Mouse (Mus musculus) hindbrain, embryonic 14.5 days (tissue): ENCODE measurements around the gene Sesn1. TPM values are rescaled to one million over a fixed set of nuclear protein-coding genes. Genes with fewer than 3 reads are reported as not detected.

Experiments used
- ATAC-seq: fragments of 200-750 bp; cut with Nextera tagmentation; 2 replicates; pipeline ENCODE4 v1.8.0; 2017; ENCODE audit warnings: moderate number of reproducible peaks, mild to moderate bottlenecking, moderate TSS enrichment, moderate library complexity; ENCODE audit not compliant: low FRiP score
- DNase-seq: peaks from one replicate; pipeline ENCODE4 v3.0.0-alpha.2; 2015; ENCODE audit warnings: low spot score
- H3K27ac ChIP-seq: fragments of 300-500 bp; sonication (generic); 2 replicates; pipeline ENCODE4 v1.5.1; 2014; ENCODE audit warnings: mild to moderate bottlenecking, moderate library complexity
- H3K27me3 ChIP-seq: fragments of 300-500 bp; sonication (generic); 2 replicates; pipeline ENCODE4 v1.6.1; 2014; ENCODE audit warnings: mild to moderate bottlenecking, low read length, mixed read lengths; ENCODE audit not compliant: control insufficient read depth, insufficient read depth
- H3K36me3 ChIP-seq: fragments of 300-500 bp; sonication (generic); replicated peaks from 2 replicates; pipeline ENCODE4 v1.6.1; 2014; ENCODE audit not compliant: control insufficient read depth, insufficient read depth
- H3K4me1 ChIP-seq: fragments of 300-500 bp; sonication (generic); replicated peaks from 2 replicates; pipeline ENCODE4 v1.6.1; 2014; ENCODE audit warnings: antibody characterized with exemption, low read length, mixed read lengths; ENCODE audit not compliant: control insufficient read depth, insufficient read depth
- H3K4me2 ChIP-seq: fragments of 300-500 bp; sonication (generic); replicated peaks from 2 replicates; pipeline ENCODE4 v1.6.1; 2014; ENCODE audit warnings: mild to moderate bottlenecking, moderate library complexity
- H3K4me3 ChIP-seq: fragments of 300-500 bp; sonication (generic); replicated peaks from 2 replicates; pipeline ENCODE4 v1.5.1; 2014; ENCODE audit warnings: mild to moderate bottlenecking, low read length
- H3K9ac ChIP-seq: fragments of 300-500 bp; sonication (generic); 2 replicates; pipeline ENCODE4 v1.6.1; 2014
- H3K9me3 ChIP-seq: fragments of 300-500 bp; sonication (generic); 2 replicates; pipeline ENCODE4 v1.6.1; 2016; ENCODE audit warnings: low read length; ENCODE audit not compliant: control insufficient read depth
- WGBS: fragments of 180-500 bp; shearing (Covaris S2); extraction: QIAGEN DNeasy Blood & Tissue Kit; methylation state at CpG from one replicate; pipeline ENCODE4 v1.1.7; 2014; 5-methylcytosine and 5-hydroxymethylcytosine counted together
- polyA plus RNA-seq: library from polyadenylated mRNA; unstranded; fragments of >200 nt; fragmentation: Nextera tagmentation; extraction: Ambion mirVana; gene quantifications from 2 replicates; pipeline ENCODE4 v1.2.1, GENCODE M21; 2014

The Sesn1 gene
- polyA plus RNA-seq, 1 experiment from 2014 or later: 37.1 TPM

DNA sequence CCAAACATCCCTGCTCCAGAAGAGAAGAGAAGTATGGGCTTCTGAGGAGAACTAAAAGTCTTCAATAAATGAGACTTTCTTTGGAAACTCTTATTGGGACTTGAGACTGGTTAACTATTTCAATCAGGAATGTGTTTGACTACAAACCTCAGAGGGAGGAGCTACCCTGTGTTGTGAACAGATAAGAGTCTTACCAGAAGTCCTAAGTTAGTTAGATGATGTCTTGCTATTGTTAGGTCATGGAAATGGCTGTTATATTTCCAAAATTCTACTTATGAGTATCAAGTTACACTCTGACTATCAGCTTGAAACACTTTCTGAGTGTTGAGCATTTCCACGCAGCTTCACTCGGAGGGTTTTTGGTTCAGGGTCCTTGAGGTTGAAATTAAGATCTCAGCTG, 39.0 kb downstream of the Sesn1 start:
- Histone ChIP-seq H3K9me3 (no peaks in the 10 kb centered on the region), H3K4me2 (no peak overlapping the region), H3K4me3 (no peak overlapping the region), H3K27me3 (no peaks in the 10 kb centered on the region), H3K4me1 (no peaks in the 10 kb centered on the region), H3K27ac (no peak overlapping the region), H3K9ac (no peak overlapping the region), H3K36me3 (no peaks in the 10 kb centered on the region)
- ATAC-seq (no peak), DNase-seq (no peak)
- WGBS: 94% methylated on average over 2 of the region's 2 CpGs

DNA sequence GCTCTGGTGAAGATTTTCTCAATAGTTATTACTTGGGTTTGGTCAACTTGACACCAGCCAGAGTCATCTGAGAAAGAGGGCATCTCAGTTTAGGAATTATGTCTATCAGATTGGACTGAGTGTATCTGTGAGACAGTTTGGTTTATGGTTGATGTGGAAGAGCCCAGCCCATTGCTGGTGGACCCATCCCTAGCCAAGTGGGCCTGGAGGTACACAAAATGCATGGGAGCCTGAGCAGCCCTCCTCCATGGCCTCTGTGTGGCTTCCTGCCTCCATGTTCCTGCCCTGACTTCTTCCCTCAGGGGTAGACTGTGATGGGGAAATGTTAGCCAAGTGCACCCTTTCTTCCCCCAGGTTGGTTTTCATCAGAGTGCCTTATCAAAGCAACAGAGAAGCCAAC, 50.1 kb downstream of the Sesn1 start:
- no peaks in the 10 kb centered on the region for H3K36me3 ChIP-seq
- DNase-seq (no peak), ATAC-seq (no peak)
- H3K27me3 ChIP-seq: no peaks in the 10 kb centered on the region
- H3K9me3 ChIP-seq: no peaks in the 10 kb centered on the region
- H3K4me3 ChIP-seq: no peak overlapping the region
- H3K27ac ChIP-seq: no peak overlapping the region
- H3K9ac ChIP-seq: no peak overlapping the region
- H3K4me2 ChIP-seq: no peak overlapping the region
- no peaks in the 10 kb centered on the region for H3K4me1 ChIP-seq

DNA sequence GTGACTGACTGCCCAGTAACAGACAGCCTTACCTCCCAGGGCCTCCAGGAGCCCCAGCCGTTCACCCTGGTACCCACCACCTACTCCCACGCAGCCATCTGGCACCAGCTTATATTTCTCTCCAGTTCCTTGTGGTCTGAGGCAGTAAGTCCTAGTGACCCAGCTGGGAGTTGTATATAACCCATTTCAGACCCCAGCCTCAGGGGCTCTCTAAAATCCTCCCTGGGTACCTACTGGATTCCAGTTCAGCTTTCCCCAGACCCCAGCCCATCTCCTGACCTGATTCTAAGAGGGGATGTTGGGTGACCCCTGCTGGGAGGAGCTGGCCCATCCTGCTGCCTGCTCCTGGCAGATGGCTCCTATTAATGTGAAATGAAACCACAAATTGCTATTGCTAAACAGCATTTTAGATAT, 50.5 kb downstream of the Sesn1 start:
- H3K9me3 ChIP-seq: no peaks in the 10 kb centered on the region
- H3K4me2 ChIP-seq: no peak overlapping the region
- H3K4me3 ChIP-seq: no peak overlapping the region
- no peaks in the 10 kb centered on the region for H3K4me1 ChIP-seq
- H3K27me3 ChIP-seq: no peaks in the 10 kb centered on the region
- H3K27ac ChIP-seq: no peak overlapping the region
- no peaks in the 10 kb centered on the region for H3K36me3 ChIP-seq
- no peak overlapping the region for H3K9ac ChIP-seq
- 89% methylated on average over 2 of the region's 2 CpGs for WGBS
- DNase-seq: no peak
- no peak for ATAC-seq

DNA sequence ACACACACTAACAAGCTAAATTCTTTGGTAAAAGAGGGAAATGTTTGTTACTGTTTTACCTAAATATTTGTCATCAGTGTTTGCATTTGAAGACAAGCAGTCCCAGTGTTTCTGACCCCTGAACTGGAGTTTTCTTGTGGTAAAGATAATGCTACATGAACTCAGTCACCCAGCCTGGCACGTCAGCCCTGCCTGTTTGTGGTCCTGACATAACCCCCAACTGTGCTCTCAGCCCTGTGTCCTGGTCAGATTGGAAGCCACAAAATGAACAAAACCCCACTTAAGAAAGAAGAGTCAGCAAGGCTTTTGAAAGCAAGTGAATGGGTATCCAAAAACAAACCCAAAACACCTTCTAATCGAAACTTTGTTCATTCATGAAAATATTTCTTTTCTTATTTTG, 53.3 kb downstream of the Sesn1 start:
- Histone ChIP-seq H3K4me1 (no peaks in the 10 kb centered on the region), H3K27me3 (no peaks in the 10 kb centered on the region), H3K36me3 (no peaks in the 10 kb centered on the region), H3K4me2 (no peak overlapping the region), H3K4me3 (no peak overlapping the region), H3K9ac (no peak overlapping the region), H3K9me3 (no peaks in the 10 kb centered on the region), H3K27ac (no peak overlapping the region)
- no peak for ATAC-seq
- WGBS: 65% methylated on average over 2 of the region's 2 CpGs
- no peak for DNase-seq

DNA sequence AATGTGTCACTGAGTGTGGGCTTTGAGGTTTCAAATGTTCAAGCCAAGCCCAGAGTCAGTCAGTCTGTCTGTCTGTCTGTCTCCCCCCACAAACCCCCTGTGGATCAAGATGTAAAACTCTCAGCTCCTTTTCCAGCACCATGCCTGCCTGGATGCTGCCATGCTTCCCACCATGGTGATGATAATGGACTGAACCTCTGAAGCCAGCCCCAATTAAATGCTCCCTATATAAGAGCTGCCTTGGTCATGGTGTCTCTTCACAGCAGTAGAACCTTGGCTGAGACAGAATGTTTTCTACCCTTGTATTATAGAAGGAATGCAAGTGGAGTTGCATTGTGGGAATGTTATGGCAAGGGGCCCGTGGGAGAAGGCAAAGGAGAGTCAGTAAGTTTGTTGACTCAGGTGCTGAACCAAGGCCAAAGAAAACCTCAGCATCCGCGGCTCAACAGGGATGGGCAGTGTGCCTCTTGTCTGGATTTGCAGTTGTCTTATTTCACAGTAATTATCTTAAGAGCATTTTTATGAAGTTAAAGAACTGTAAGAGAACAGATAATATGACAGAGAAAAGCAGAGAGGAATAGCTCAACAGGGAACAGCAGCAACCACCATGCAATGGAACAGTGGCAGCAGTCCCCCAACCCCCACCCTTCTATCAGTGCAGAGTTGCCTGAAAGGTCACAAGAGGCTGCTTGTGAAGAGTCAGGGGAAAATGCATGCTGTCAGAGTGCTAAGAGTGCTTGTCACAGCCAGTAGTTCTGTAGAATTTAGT, 56.5 kb downstream of the Sesn1 start:
- ATAC-seq (no peak), DNase-seq (no peak)
- 73% methylated on average over 3 of the region's 3 CpGs for WGBS
- H3K27me3 ChIP-seq: no peaks in the 10 kb centered on the region
- H3K4me2 ChIP-seq: no peak overlapping the region
- no peak overlapping the region for H3K9ac ChIP-seq
- H3K9me3 ChIP-seq: no peaks in the 10 kb centered on the region
- H3K4me3 ChIP-seq: no peak overlapping the region
- no peaks in the 10 kb centered on the region for H3K4me1 ChIP-seq
- H3K27ac ChIP-seq: no peak overlapping the region
- H3K36me3 ChIP-seq: no peaks in the 10 kb centered on the region

DNA sequence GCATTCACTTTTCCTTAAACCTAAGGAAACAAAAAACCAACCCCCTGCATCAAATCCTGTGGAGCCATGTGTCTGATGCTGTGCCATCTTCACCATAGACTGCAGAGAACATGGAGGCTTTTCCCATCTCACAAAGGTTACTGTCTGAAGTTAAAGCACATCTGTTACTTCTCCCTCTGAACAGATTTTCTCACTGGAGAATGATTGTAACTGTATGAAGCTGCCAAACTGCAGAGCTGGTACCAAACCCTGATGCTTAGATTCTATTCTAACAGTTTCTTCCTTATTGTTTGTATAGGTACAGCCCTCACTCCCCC, 57.1 kb downstream of the Sesn1 start:
- no peaks in the 10 kb centered on the region for H3K36me3 ChIP-seq
- ATAC-seq (no peak), DNase-seq (no peak)
- H3K27ac ChIP-seq: no peak overlapping the region
- no peaks in the 10 kb centered on the region for H3K4me1 ChIP-seq
- no peak overlapping the region for H3K9ac ChIP-seq
- H3K4me2 ChIP-seq: no peak overlapping the region
- H3K27me3 ChIP-seq: no peaks in the 10 kb centered on the region
- no peaks in the 10 kb centered on the region for H3K9me3 ChIP-seq
- no peak overlapping the region for H3K4me3 ChIP-seq

DNA sequence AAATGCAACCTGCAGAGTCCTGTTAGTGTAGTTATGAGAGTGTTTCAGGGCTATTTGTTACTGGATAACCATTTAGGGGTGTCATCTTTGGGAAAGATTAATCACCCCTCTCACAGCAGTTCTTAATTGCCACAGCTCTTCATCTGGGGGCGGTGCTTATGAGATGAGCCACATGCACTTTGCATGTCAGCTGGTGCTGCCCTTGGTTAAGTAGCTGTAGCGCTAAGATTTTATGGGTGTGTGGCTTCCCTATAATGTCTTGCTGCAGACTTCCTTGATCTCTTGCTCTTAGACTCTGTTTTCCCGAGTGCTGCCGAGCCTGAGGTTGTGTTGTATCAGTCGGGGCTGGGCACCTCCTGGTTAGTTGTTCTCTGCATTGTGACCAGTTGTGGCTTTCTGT, 58.2 kb downstream of the Sesn1 start:
- Histone ChIP-seq H3K27ac (no peak overlapping the region), H3K9me3 (no peaks in the 10 kb centered on the region), H3K9ac (no peak overlapping the region), H3K27me3 (no peaks in the 10 kb centered on the region), H3K36me3 (no peaks in the 10 kb centered on the region), H3K4me1 (no peaks in the 10 kb centered on the region), H3K4me3 (no peak overlapping the region), H3K4me2 (no peak overlapping the region)
- ATAC-seq (no peak), DNase-seq (no peak)
- WGBS: 82% methylated on average over 5 of the region's 5 CpGs

DNA sequence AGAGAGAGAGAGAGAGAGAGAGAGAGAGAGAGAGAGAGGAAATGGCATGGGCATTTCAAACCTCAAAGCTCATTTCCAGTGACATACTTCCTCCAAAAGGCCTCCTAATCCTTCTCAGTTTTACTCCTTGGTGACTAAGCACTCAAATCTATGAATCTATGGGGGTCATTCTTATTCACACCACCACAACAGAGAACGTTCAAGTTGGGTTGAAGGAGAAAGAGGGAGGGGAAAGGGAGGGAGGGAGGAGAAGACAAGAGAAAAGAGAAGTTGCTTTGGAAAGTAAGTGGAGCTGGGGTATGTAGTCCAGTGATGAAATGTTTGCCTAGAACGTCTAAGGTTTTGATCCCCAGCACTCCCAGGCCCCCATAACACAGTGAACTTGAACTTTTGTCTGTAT, 60.4 kb downstream of the Sesn1 start:
- Histone ChIP-seq H3K9me3 (no peaks in the 10 kb centered on the region), H3K36me3 (no peaks in the 10 kb centered on the region), H3K27me3 (no peaks in the 10 kb centered on the region), H3K27ac (no peak overlapping the region), H3K4me3 (no peak overlapping the region), H3K9ac (no peak overlapping the region), H3K4me2 (no peak overlapping the region), H3K4me1 (no peaks in the 10 kb centered on the region)
- whole genome bisulfite sequencing: 56% methylated on average over 2 of the region's 2 CpGs
- DNase-seq: no peak
- no peak for ATAC-seq

DNA sequence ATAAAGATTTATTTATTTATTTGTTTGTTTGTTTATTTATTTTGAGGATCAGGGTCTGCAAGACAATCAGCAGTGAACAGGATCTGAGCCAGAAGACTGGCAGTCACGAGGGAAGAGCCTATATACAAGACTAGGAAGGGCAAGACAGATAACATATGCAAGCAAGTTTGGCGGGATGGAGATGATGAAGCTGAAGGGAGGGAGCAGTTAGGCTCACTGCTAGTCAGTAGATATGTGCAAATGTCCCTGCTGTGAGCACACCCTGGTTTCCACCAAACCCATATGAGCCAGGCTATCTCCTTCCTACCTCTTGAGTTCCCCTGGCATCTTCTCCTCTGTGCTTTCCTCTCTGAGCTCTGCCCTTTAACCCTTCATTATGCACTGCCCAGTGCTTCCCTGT, 61.8 kb downstream of the Sesn1 start:
- no peaks in the 10 kb centered on the region for H3K36me3 ChIP-seq
- ATAC-seq (no peak), DNase-seq (no peak)
- H3K9ac ChIP-seq: no peak overlapping the region
- H3K27ac ChIP-seq: no peak overlapping the region
- no peaks in the 10 kb centered on the region for H3K4me1 ChIP-seq
- H3K9me3 ChIP-seq: no peaks in the 10 kb centered on the region
- H3K4me2 ChIP-seq: no peak overlapping the region
- WGBS: 68% methylated on average over 2 of the region's 2 CpGs
- H3K27me3 ChIP-seq: no peaks in the 10 kb centered on the region
- H3K4me3 ChIP-seq: no peak overlapping the region

DNA sequence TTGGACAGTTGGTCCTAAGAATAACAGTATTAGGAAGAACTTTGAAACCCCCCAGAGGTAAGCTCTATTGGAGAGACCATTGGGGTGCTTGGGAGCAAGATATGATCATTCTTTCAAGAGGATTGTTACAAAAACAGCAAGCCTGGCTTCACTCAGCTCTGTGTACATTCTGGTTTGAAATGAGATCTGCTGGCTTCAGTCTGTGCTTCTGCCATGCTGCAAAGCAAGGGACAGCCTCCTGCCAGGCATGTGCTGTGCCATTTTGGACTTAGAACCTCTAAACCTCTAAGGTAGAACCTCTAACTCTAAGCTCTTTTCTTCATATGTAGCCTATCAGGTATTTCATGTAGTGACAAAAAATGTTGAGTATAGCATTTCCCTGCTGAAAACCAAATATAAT, 65.9 kb downstream of the Sesn1 start:
- no peak for DNase-seq
- no peak for ATAC-seq
- H3K36me3 ChIP-seq: no peaks in the 10 kb centered on the region
- no peaks in the 10 kb centered on the region for H3K27me3 ChIP-seq
- H3K4me3 ChIP-seq: no peak overlapping the region
- H3K9ac ChIP-seq: no peak overlapping the region
- H3K4me1 ChIP-seq: no peaks in the 10 kb centered on the region
- H3K27ac ChIP-seq: no peak overlapping the region
- no peaks in the 10 kb centered on the region for H3K9me3 ChIP-seq
- H3K4me2 ChIP-seq: no peak overlapping the region
